Mouse (Mus musculus) hindbrain, postnatal 0 days (tissue): Measurements from ENCODE around the gene Olfr1217. TPM values are rescaled to one million over a fixed set of nuclear protein-coding genes. Genes with fewer than 3 reads are reported as not detected.
"Not testable (repeated sequence)": the region's sequence is repeated elsewhere in the genome, so short reads cannot be mapped to it uniquely, and the experiment has no call there.

ENCODE experiments used
- ATAC-seq: fragments of 200-750 bp; cut with Nextera tagmentation; 2 replicates; pipeline ENCODE4 v1.8.0; 2017; ENCODE audit warnings: mild to moderate bottlenecking, moderate TSS enrichment, moderate library complexity
- DNase-seq: peaks from one replicate; pipeline ENCODE4 v3.0.0-alpha.2; 2015; ENCODE audit warnings: low spot score
- H3K27ac ChIP-seq: fragments of 300-500 bp; sonication (generic); 2 replicates; pipeline ENCODE4 v1.5.1; 2014; ENCODE audit warnings: mild to moderate bottlenecking
- H3K27me3 ChIP-seq: fragments of 300-500 bp; sonication (generic); 2 replicates; pipeline ENCODE4 v1.6.1; 2014; ENCODE audit warnings: low read length, mixed read lengths; ENCODE audit not compliant: insufficient read depth
- H3K36me3 ChIP-seq: fragments of 300-500 bp; sonication (generic); 2 replicates; pipeline ENCODE4 v1.6.1; 2014; ENCODE audit warnings: low read length, mixed read lengths; ENCODE audit not compliant: insufficient read depth
- H3K4me1 ChIP-seq: fragments of 300-500 bp; sonication (generic); 2 replicates; pipeline ENCODE4 v1.6.1; 2014; ENCODE audit warnings: antibody characterized with exemption, low read length, mixed read lengths; ENCODE audit not compliant: insufficient read depth
- H3K4me2 ChIP-seq: fragments of 300-500 bp; sonication (generic); 2 replicates; pipeline ENCODE4 v1.6.1; 2014; ENCODE audit warnings: low read depth, mild to moderate bottlenecking, low read length, moderate library complexity, mixed read lengths
- H3K4me3 ChIP-seq: fragments of 300-500 bp; sonication (generic); 2 replicates; pipeline ENCODE4 v1.5.1; 2014; ENCODE audit warnings: low read length
- H3K9ac ChIP-seq: fragments of 300-500 bp; sonication (generic); replicated peaks from 2 replicates; pipeline ENCODE4 v1.6.1; 2014; ENCODE audit warnings: mild to moderate bottlenecking, low read length, moderate library complexity, mixed read lengths
- H3K9me3 ChIP-seq: fragments of 300-500 bp; sonication (generic); 2 replicates; pipeline ENCODE4 v1.6.1; 2016; ENCODE audit warnings: low read length, mixed read lengths
- CTCF ChIP-seq: IDR thresholded peaks from 2 replicates; pipeline ENCODE4 v1.5.1; 2016; ENCODE audit warnings: antibody characterized with exemption, control low read depth, low read depth
- WGBS: fragments of 180-500 bp; shearing (Covaris S2); extraction: QIAGEN DNeasy Blood & Tissue Kit; methylation state at CpG from one replicate; pipeline ENCODE4 v1.1.7; 2014; 5-methylcytosine and 5-hydroxymethylcytosine counted together
- polyA plus RNA-seq: library from polyadenylated mRNA; unstranded; fragments of >200 nt; fragmentation: Nextera tagmentation; extraction: Ambion mirVana; gene quantifications from 2 replicates; pipeline ENCODE4 v1.2.1, GENCODE M21; 2015
- total RNA-seq: library from RNA; depleted of rRNA; stranded (reverse); fragments of >200 nt; gene quantifications from 2 replicates; pipeline ENCODE4 v1.2.3, GENCODE M21; 2014; rRNA removed

The Olfr1217 gene
- total RNA-seq (not detected in 2 replicates), polyA plus RNA-seq (not detected in 2 replicates)

DNA sequence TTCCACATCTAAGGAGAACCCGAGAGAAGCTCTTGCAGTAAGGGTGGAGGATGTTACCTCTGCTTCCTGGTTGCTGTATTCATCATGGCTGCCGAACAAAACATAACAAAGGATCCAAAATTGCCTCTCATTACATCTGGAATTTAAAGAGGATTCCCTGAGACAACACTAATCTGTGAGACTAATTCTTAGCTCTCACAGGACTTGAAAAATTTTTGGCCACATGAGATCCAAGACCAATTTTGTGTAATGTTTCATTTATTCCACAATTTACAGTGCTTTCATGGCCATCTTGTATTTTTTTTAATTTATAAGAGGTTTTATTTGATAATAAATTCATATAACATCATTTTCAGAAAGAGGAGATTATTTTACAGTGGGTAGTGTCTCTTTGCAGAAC is at the start of gene Olfr1217:
Gene Olfr1217, minus strand, starts transcription at position 101 of the 400 bp plus-strand sequence.
- no peaks in the 10 kb centered on the region for H3K9me3 ChIP-seq
- H3K4me1 ChIP-seq: no peaks in the 10 kb centered on the region
- no peak within 1 kb of the TSS for H3K27ac ChIP-seq
- no peak within 1 kb of the TSS for H3K4me2 ChIP-seq
- no peaks in the 10 kb centered on the region for H3K27me3 ChIP-seq
- TF ChIP-seq CTCF: no peak
- no peak within 1 kb of the TSS for H3K9ac ChIP-seq
- DNase-seq: no peak
- whole genome bisulfite sequencing: 73% methylated on average over 2 of the region's 2 CpGs
- H3K4me3 ChIP-seq: no peak within 1 kb of the TSS
- no peak for ATAC-seq
- H3K36me3 ChIP-seq: no peaks in the 10 kb centered on the region

DNA sequence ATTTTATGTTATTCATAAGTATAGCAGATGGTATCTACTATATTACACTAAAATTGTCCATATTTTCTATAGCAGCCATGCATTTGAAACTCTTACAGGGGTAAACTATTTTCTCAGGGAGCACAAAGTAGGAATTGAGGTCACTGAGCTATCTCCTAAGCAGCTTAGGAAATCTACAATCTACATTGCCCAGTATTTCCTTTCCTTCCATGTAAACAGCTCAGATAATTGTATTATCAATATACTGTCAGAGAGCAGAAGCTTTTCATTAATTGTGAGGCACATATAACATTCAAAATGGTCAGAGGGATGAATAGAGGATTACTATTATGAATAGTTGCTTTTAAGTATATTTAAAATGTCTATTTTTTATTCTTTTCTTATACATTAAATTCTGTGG is 49.6 kb upstream of the Olfr1217 start:
- no peak overlapping the region for H3K4me3 ChIP-seq
- no peak for ATAC-seq
- DNase-seq: no peak
- H3K9me3 ChIP-seq: no peaks in the 10 kb centered on the region
- no peak overlapping the region for H3K9ac ChIP-seq
- H3K36me3 ChIP-seq: no peaks in the 10 kb centered on the region
- H3K4me2 ChIP-seq: no peak overlapping the region
- no peaks in the 10 kb centered on the region for H3K4me1 ChIP-seq
- H3K27ac ChIP-seq: no peak overlapping the region
- H3K27me3 ChIP-seq: no peaks in the 10 kb centered on the region
- TF ChIP-seq CTCF: no peak

- no peaks in the 10 kb centered on the region for H3K4me1 ChIP-seq
- H3K27ac ChIP-seq: no peak within 1 kb of the TSS
- DNase-seq (no peak), ATAC-seq (no peak)
- no peaks in the 10 kb centered on the region for H3K36me3 ChIP-seq
- no peak within 1 kb of the TSS for H3K4me2 ChIP-seq
- no peaks in the 10 kb centered on the region for H3K9me3 ChIP-seq
- H3K4me3 ChIP-seq: no peak within 1 kb of the TSS
- TF ChIP-seq CTCF: no peak
- H3K9ac ChIP-seq: no peak within 1 kb of the TSS
- no peaks in the 10 kb centered on the region for H3K27me3 ChIP-seq
Observed at GRCm38 (mm10) chr2:89061087-89061486, 29.2 kb upstream of the Olfr1217 start, which contains the start of gene Olfr1218. TSS of gene Olfr1218 (minus strand) at chr2:89061187.

DNA sequence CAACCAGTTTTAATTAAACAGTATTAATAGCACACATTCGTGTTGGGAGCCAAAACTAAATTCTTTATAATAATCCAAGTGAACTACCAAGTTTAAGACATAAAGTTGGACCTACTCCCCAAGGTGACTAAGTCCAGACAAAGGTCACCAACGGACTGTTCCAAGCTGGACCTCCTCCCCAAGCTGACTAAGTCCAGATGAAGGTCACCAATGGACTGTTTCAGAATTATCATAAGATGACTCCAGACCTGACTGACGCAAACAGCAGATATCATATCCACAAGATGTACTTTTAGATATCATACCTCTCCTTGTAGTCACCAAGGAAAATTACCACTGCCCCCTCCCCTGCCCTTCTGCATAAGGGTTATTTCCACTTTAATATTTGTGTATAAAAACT is 10.4 kb downstream of the Olfr1217 start:
- not testable (repeated sequence) for H3K4me3 ChIP-seq, H3K9ac ChIP-seq, H3K4me2 ChIP-seq, H3K27me3 ChIP-seq, H3K36me3 ChIP-seq, H3K27ac ChIP-seq, ATAC-seq, H3K9me3 ChIP-seq, DNase-seq, H3K4me1 ChIP-seq
- WGBS: 77% methylated on average over 3 of the region's 3 CpGs

DNA sequence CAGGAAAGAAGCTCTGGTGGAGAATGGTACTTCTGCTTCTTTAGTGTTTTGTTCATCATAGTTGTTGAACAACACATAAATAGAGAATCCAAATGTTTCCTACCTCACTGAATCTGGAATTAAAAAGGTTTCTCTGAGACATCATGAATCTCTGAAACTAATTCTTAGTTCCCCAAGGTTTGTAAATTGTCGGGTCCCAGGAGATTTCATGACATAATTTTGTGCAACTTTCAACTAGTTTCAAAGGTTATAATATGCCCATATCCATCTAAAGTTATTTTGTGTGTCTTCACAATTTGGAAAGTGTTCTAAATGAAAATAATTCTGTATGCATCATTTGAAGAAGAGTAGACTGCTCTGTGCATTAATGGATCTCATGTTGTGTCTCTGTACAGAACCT is 13.6 kb downstream of the Olfr1217 start, which contains the start of gene Olfr1216:
Gene Olfr1216, minus strand, starts transcription at position 101 of the 400 bp plus-strand sequence.
- no peak for DNase-seq
- H3K4me3 ChIP-seq: no peak within 1 kb of the TSS
- H3K27ac ChIP-seq: no peak within 1 kb of the TSS
- WGBS: 82% methylated on average over 1 of the region's 1 CpGs
- ATAC-seq: no peak
- no peaks in the 10 kb centered on the region for H3K4me1 ChIP-seq
- H3K9ac ChIP-seq: no peak within 1 kb of the TSS
- H3K36me3 ChIP-seq: no peaks in the 10 kb centered on the region
- H3K9me3 ChIP-seq: no peaks in the 10 kb centered on the region
- no peaks in the 10 kb centered on the region for H3K27me3 ChIP-seq
- no peak within 1 kb of the TSS for H3K4me2 ChIP-seq
- no peak for TF ChIP-seq CTCF

DNA sequence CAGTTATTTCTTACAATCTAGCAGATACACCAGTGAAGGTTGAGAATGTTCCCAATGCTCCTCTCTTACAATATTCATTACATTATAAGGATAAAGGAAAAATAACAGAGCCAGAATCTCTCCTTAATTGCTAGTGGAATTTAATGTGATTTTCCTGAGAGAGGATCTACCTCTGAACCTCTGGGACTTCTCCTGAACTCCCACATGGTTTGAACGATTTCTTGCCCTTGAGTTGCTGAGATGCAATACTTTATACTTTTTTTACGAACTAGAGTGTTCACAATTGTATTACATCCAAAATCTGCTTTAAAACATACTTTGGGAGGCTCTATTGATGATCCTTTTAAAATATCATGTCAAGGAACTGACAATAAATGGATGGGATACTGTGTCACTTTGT is 25.0 kb downstream of the Olfr1217 start, which contains the start of gene Olfr1215:
Gene Olfr1215, minus strand, starts transcription at position 101 of the 400 bp plus-strand sequence.
- Histone ChIP-seq H3K9ac (no peak within 1 kb of the TSS), H3K4me2 (no peak within 1 kb of the TSS), H3K36me3 (no peaks in the 10 kb centered on the region), H3K4me3 (no peak within 1 kb of the TSS), H3K27ac (no peak within 1 kb of the TSS), H3K4me1 (no peaks in the 10 kb centered on the region), H3K9me3 (no peaks in the 10 kb centered on the region), H3K27me3 (no peaks in the 10 kb centered on the region)
- DNase-seq (no peak), ATAC-seq (no peak)
- TF ChIP-seq CTCF: no peak
- 62% methylated on average over 2 of the region's 2 CpGs for WGBS

DNA sequence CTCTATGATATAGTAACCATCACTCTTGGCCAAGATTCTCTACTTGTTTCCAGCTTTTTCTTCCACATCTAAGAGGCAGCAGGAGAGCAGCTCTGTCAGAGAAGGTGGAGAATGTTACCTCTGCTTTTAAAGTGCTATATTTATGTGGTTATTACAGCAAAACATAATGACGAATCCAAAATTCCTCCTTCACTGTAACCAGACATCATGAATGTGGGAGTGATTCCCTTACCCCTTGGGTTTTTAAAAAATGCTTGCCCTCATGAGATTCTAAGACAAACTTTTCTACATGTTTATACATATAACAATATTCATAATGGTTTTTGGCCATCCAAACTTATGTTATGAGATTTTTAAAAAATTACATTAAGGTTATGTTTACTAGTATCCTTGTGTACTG is 39.3 kb downstream of the Olfr1217 start, which contains the start of gene Olfr1214:
Gene Olfr1214, minus strand, starts transcription at position 101 of the 400 bp plus-strand sequence.
- ATAC-seq (no peak), DNase-seq (no peak)
- no peak within 1 kb of the TSS for H3K4me3 ChIP-seq
- H3K9me3 ChIP-seq: no peaks in the 10 kb centered on the region
- no peak within 1 kb of the TSS for H3K9ac ChIP-seq
- no peak within 1 kb of the TSS for H3K4me2 ChIP-seq
- TF ChIP-seq CTCF: no peak
- no peaks in the 10 kb centered on the region for H3K4me1 ChIP-seq
- no peaks in the 10 kb centered on the region for H3K27me3 ChIP-seq
- WGBS: 96% methylated on average over 1 of the region's 1 CpGs
- H3K27ac ChIP-seq: no peak within 1 kb of the TSS
- no peaks in the 10 kb centered on the region for H3K36me3 ChIP-seq
